Mouse (Mus musculus): ENCODE measurements around the gene Hpn. TPM values are rescaled to one million over a fixed set of nuclear protein-coding genes. Genes with fewer than 3 reads are reported as not detected.

Hpn gene
- 31.2 TPM for polyA plus RNA-seq (2014; fragmentation: Illumina TruSeq; extraction: RNeasy Lipid Tissue Mini Kit (QIAGEN cat#74804); ENCODE audit: low read depth, low replicate concordance)

GRCm38 (mm10) chr7:31115182-31115581 is at the start of gene Hpn:
Gene Hpn, minus strand, starts transcription at chr7:31115290.

GRCm38 (mm10) chr7:31155296-31156033 is 40.4 kb upstream of the Hpn start, which contains the start of gene Gramd1a:
Gene Gramd1a, minus strand, starts transcription at chr7:31155896.

GRCm38 (mm10) chr7:31126851-31127724 is 12.0 kb upstream of the Hpn start, which contains the start of gene Scn1b:
Gene Scn1b, minus strand, starts transcription at chr7:31127003.

GRCm38 (mm10) chr7:31076492-31076891 is 38.6 kb downstream of the Hpn start, which contains the start of gene Fxyd3:
Gene Fxyd3, minus strand, starts transcription at chr7:31076704.

GRCm38 (mm10) chr7:31059108-31059507 is 56.0 kb downstream of the Hpn start, which contains the start of gene Lgi4:
Gene Lgi4, plus strand, starts transcription at chr7:31059342.

GRCm38 (mm10) chr7:31057071-31057470 is 58.0 kb downstream of the Hpn start, which contains the start of gene Fxyd1:
Gene Fxyd1, minus strand, starts transcription at chr7:31057199.

GRCm38 (mm10) chr7:31051321-31052021 is 63.6 kb downstream of the Hpn start, which contains the start of gene Fxyd7:
Gene Fxyd7, minus strand, starts transcription at chr7:31051467.

Other genes starting within 250 kb of the Hpn start
- 0.79 TPM for gene Cd22, start 234.9 kb downstream of the Hpn start, polyA plus RNA-seq (2014; fragmentation: Illumina TruSeq; extraction: RNeasy Lipid Tissue Mini Kit (QIAGEN cat#74804); ENCODE audit: low read depth, low replicate concordance)
- gene Mag, start 200.4 kb downstream of the Hpn start, polyA plus RNA-seq (2014; fragmentation: Illumina TruSeq; extraction: RNeasy Lipid Tissue Mini Kit (QIAGEN cat#74804); ENCODE audit: low read depth, low replicate concordance): not detected
- 1,441 TPM for gene Hamp2, start 190.6 kb downstream of the Hpn start, polyA plus RNA-seq (2014; fragmentation: Illumina TruSeq; extraction: RNeasy Lipid Tissue Mini Kit (QIAGEN cat#74804); ENCODE audit: low read depth, low replicate concordance)
- gene Hamp, start 171.3 kb downstream of the Hpn start, polyA plus RNA-seq (2014; fragmentation: Illumina TruSeq; extraction: RNeasy Lipid Tissue Mini Kit (QIAGEN cat#74804); ENCODE audit: low read depth, low replicate concordance): 2,943 TPM
- 49.2 TPM for gene Usf2, start 158.5 kb downstream of the Hpn start, polyA plus RNA-seq (2014; fragmentation: Illumina TruSeq; extraction: RNeasy Lipid Tissue Mini Kit (QIAGEN cat#74804); ENCODE audit: low read depth, low replicate concordance)
- 12.5 TPM for gene Lsr, start 141.8 kb downstream of the Hpn start, polyA plus RNA-seq (2014; fragmentation: Illumina TruSeq; extraction: RNeasy Lipid Tissue Mini Kit (QIAGEN cat#74804); ENCODE audit: low read depth, low replicate concordance)
- 2.4 TPM for gene Fam187b, start 141.5 kb downstream of the Hpn start, polyA plus RNA-seq (2014; fragmentation: Illumina TruSeq; extraction: RNeasy Lipid Tissue Mini Kit (QIAGEN cat#74804); ENCODE audit: low read depth, low replicate concordance)
- 2.7 TPM for gene Fxyd5, start 72.8 kb downstream of the Hpn start, polyA plus RNA-seq (2014; fragmentation: Illumina TruSeq; extraction: RNeasy Lipid Tissue Mini Kit (QIAGEN cat#74804); ENCODE audit: low read depth, low replicate concordance)
- not detected for gene Fxyd7, start 63.8 kb downstream of the Hpn start, polyA plus RNA-seq (2014; fragmentation: Illumina TruSeq; extraction: RNeasy Lipid Tissue Mini Kit (QIAGEN cat#74804); ENCODE audit: low read depth, low replicate concordance)
- 52.4 TPM for gene Fxyd1, start 58.1 kb downstream of the Hpn start, polyA plus RNA-seq (2014; fragmentation: Illumina TruSeq; extraction: RNeasy Lipid Tissue Mini Kit (QIAGEN cat#74804); ENCODE audit: low read depth, low replicate concordance)
- gene Lgi4, start 55.9 kb downstream of the Hpn start, polyA plus RNA-seq (2014; fragmentation: Illumina TruSeq; extraction: RNeasy Lipid Tissue Mini Kit (QIAGEN cat#74804); ENCODE audit: low read depth, low replicate concordance): not detected
- gene Fxyd3, start 38.6 kb downstream of the Hpn start, polyA plus RNA-seq (2014; fragmentation: Illumina TruSeq; extraction: RNeasy Lipid Tissue Mini Kit (QIAGEN cat#74804); ENCODE audit: low read depth, low replicate concordance): 0.95 TPM
- gene Scn1b, start 11.7 kb upstream of the Hpn start, polyA plus RNA-seq (2014; fragmentation: Illumina TruSeq; extraction: RNeasy Lipid Tissue Mini Kit (QIAGEN cat#74804); ENCODE audit: low read depth, low replicate concordance): 0.42 TPM
- 3.9 TPM for gene Gramd1a, start 40.6 kb upstream of the Hpn start, polyA plus RNA-seq (2014; fragmentation: Illumina TruSeq; extraction: RNeasy Lipid Tissue Mini Kit (QIAGEN cat#74804); ENCODE audit: low read depth, low replicate concordance)
- not detected for gene Scgb2b2, start 175.2 kb upstream of the Hpn start, polyA plus RNA-seq (2014; fragmentation: Illumina TruSeq; extraction: RNeasy Lipid Tissue Mini Kit (QIAGEN cat#74804); ENCODE audit: low read depth, low replicate concordance)
- gene Scgb1b2, start 176.5 kb upstream of the Hpn start, polyA plus RNA-seq (2014; fragmentation: Illumina TruSeq; extraction: RNeasy Lipid Tissue Mini Kit (QIAGEN cat#74804); ENCODE audit: low read depth, low replicate concordance): not detected
- gene Scgb2b3, start 246.8 kb upstream of the Hpn start, polyA plus RNA-seq (2014; fragmentation: Illumina TruSeq; extraction: RNeasy Lipid Tissue Mini Kit (QIAGEN cat#74804); ENCODE audit: low read depth, low replicate concordance): not detected

Measured in liver, adult 10 weeks (tissue).